Mouse (Mus musculus): ENCODE results near the gene Gchfr. TPM values are rescaled to one million over a fixed set of nuclear protein-coding genes. Genes with fewer than 3 reads are reported as not detected.

Gchfr gene
- not detected for total RNA-seq (2023)

GRCm38 (mm10) chr2:119166901-119167865, at the start of gene Gchfr:
Gene Gchfr, plus strand, starts transcription at chr2:119167773.

GRCm38 (mm10) chr2:119156681-119157572, 10.6 kb upstream of the Gchfr start, which contains the start of gene Rmdn3:
Gene Rmdn3, minus strand, starts transcription at chr2:119157034.

DNA sequence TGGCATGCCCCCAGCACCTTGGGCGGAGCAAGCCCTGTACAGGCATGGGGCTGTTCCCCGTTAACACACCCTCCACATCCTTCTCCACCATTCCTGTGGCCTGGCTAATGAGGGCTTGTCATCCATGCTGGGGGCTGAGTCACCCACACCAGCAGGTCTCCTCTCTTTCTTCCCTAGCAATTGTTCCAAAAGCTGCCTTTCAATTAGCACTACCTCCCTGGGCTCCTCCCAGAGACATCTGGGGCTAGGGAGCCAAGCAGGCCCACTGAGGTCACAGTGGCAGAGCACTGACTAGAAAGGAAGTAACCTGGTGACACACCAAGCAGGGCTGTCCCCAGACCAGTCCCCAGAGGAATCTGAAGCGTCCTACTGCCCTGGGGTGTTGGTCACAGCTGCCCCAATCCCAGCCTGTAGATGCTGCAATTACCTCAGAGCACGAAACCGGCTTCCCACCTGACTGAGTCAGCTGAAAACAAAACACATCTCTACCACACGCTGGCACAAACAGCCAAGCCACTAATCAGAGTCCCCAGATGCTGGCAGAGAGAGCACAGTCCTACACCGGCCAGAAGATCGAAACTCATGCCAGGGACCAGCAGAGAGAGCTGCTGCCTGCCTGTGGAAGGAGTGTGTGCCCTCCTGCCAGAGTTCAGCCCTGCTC, 6.5 kb downstream of the Gchfr start, which contains the start of gene Gm14137:
Gm14137 (plus strand) TSS at position 519 of the 661 bp plus-strand sequence.

GRCm38 (mm10) chr2:119208344-119209175, 41.0 kb downstream of the Gchfr start, which contains the start of the genes Zfyve19 and Dnajc17:
Gene Zfyve19, plus strand, starts transcription at chr2:119208617.
Gene Dnajc17, minus strand, starts transcription at chr2:119208795.

Other genes starting within 250 kb of the Gchfr start
- gene Chst14, start 241.3 kb upstream of the Gchfr start, total RNA-seq (2023) = 1 to 10 TPM; 4.1 to 5.5 TPM
- 10 to 100 TPM; 12.8 to 13.5 TPM for gene Ccdc32, start 138.4 kb upstream of the Gchfr start, total RNA-seq (2023)
- 10 to 100 TPM; 20.5 to 20.9 TPM for gene Rpusd2, start 133.0 kb upstream of the Gchfr start, total RNA-seq (2023)
- gene Knl1, start 120.7 kb upstream of the Gchfr start, total RNA-seq (2023) = 1 to 10 TPM; 1.5 to 2.9 TPM
- gene Rad51, start 55.0 kb upstream of the Gchfr start, total RNA-seq (2023) = 1 to 10 TPM; 2.4 to 4.1 TPM
- 10 to 100 TPM; 25.9 to 28.7 TPM for gene Rmdn3, start 10.7 kb upstream of the Gchfr start, total RNA-seq (2023)
- not detected for gene Gm14137, start 6.7 kb downstream of the Gchfr start, total RNA-seq (2023)
- gene Zfyve19, start 40.8 kb downstream of the Gchfr start, total RNA-seq (2023) = 10 to 100 TPM; 30.2 to 31.0 TPM
- gene Dnajc17, start 41.0 kb downstream of the Gchfr start, total RNA-seq (2023) = 10 to 100 TPM; 18.4 to 26.2 TPM
- not detected for gene Ppp1r14d, start 62.1 kb downstream of the Gchfr start, total RNA-seq (2023)
- gene Spint1, start 69.6 kb downstream of the Gchfr start, total RNA-seq (2023) = under 1 TPM in 1 of 2 experiments, not detected in 1; 0.24 TPM
- gene Rhov, start 103.5 kb downstream of the Gchfr start, total RNA-seq (2023) = not detected
- gene Vps18, start 121.0 kb downstream of the Gchfr start, total RNA-seq (2023) = 10 to 100 TPM; 19.0 to 24.7 TPM
- gene Dll4, start 158.0 kb downstream of the Gchfr start, total RNA-seq (2023) = under 1 TPM in 1 of 2 experiments, not detected in 1; 0.32 TPM
- not detected for gene Chac1, start 183.5 kb downstream of the Gchfr start, total RNA-seq (2023)